Mouse (Mus musculus) thymus, postnatal 10 days (tissue): ENCODE measurements around the gene Gjd3.

Experiments
- DNase-seq, 2 experiments: peaks; one replicate each; pipeline ENCODE4 v3.0.0; 2021; ENCODE audit warnings: low spot score in 2 of 2

The Gjd3 gene

GRCm38 (mm10) chr11:98981289-98981996 lies 1.4 kb downstream of the Gjd3 start:
- no peak for DNase-seq

GRCm38 (mm10) chr11:98979356-98979755 lies 3.5 kb downstream of the Gjd3 start:
- DNase-seq, result no peak

GRCm38 (mm10) chr11:98978526-98979148 lies 4.2 kb downstream of the Gjd3 start:
- DNase-seq, result no peak

- DNase-seq, result peak in 1 of 2 experiments; percentile 76
Observed at GRCm38 (mm10) chr11:98974871-98975719, 7.7 kb downstream of the Gjd3 start.

- no peak for DNase-seq
Observed at GRCm38 (mm10) chr11:98974213-98974612, 8.6 kb downstream of the Gjd3 start.

GRCm38 (mm10) chr11:98973584-98973983 lies 9.2 kb downstream of the Gjd3 start:
- peak in 1 of 2 experiments; percentile 13 for DNase-seq

GRCm38 (mm10) chr11:98972801-98973360 lies 9.9 kb downstream of the Gjd3 start:
- DNase-seq, result no peak

GRCm38 (mm10) chr11:98972215-98972614 lies 10.6 kb downstream of the Gjd3 start:
- peak; percentile 78 to 92 for DNase-seq

- no peak for DNase-seq
Observed at GRCm38 (mm10) chr11:98971316-98972031, 11.3 kb downstream of the Gjd3 start.

- no peak for DNase-seq
Observed at GRCm38 (mm10) chr11:98970191-98970925, 12.5 kb downstream of the Gjd3 start.

- no peak for DNase-seq
Observed at GRCm38 (mm10) chr11:98969496-98969927, 13.3 kb downstream of the Gjd3 start.

GRCm38 (mm10) chr11:98968716-98969495 lies 13.9 kb downstream of the Gjd3 start:
- DNase-seq, result no peak

- no peak for DNase-seq
Observed at GRCm38 (mm10) chr11:98968079-98968478, 14.7 kb downstream of the Gjd3 start.

- DNase-seq, result no peak
Observed at GRCm38 (mm10) chr11:98966499-98967141, 16.2 kb downstream of the Gjd3 start.

GRCm38 (mm10) chr11:98965416-98966077 lies 17.3 kb downstream of the Gjd3 start:
- DNase-seq, result no peak

- DNase-seq, result peak; percentile 74 to 75
Observed at GRCm38 (mm10) chr11:98964616-98965415, 18.0 kb downstream of the Gjd3 start.

GRCm38 (mm10) chr11:98964201-98964615 lies 18.6 kb downstream of the Gjd3 start:
- DNase-seq, result no peak
